Mouse (Mus musculus) regulatory T cell (primary cell): ENCODE data around the gene Olfr418.
"Not testable (repeated sequence)": the region's sequence is repeated elsewhere in the genome, so short reads cannot be mapped to it uniquely, and the experiment has no call there.

Experiments used
- in situ Hi-C: fragments of 300-600 bp; cut with MboI, MseI; formaldehyde crosslinking; loops from one replicate; pipeline ENCODE4 v1.15.1; 2025; ENCODE audit warnings: high pct_unique_total_duplicates

The Olfr418 gene

DNA sequence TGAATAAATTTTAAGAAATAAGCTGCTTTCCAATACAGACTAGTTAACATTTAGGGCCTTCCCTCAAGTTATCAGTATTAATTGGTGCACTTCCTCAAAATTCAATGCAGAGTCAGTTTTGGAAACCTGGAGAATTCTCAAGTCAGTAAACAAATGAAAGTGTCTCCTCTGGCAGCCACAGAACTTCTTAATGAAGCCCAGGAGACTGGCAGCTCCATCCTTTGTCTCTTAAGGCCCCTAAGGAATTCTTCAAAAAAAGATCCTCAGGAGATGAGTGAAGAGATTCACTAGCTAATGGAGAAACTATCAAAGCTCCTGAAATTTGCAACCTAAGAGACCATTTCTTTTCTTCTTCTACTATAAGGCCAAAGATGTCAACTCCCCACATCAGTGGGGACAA, at the start of gene Olfr418:
Olfr418 (plus strand) TSS at position 301 of the 400 bp plus-strand sequence.
- in situ Hi-C loops: no loop called here

- in situ Hi-C loops: no loop called here
Observed at GRCm38 (mm10) chr1:173216481-173216880, 49.3 kb upstream of the Olfr418 start.

- in situ Hi-C loops: no loop called here
Observed at GRCm38 (mm10) chr1:173227081-173227480, 38.7 kb upstream of the Olfr418 start, which contains the start of gene Fcer1a. Gene Fcer1a (minus strand): TSS chr1:173227214.

DNA sequence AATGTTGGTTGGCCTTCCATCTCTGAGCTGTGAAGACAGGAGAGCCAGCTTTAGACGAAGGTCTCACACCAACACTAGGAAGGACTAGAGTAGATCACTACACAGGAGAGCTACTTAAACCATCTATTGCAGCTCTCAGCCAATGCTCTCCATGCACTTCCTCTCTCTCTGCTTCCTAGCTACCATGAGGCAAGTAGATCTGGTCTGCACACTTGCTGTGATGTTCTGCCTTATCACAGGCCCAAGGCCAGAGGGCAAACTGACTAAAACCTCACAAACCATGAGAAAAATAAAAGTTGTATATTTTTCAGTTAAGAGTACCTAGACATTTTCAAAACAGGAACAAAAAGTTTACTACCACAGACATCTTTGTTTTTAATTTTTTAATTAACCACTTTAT, 28.8 kb upstream of the Olfr418 start:
- in situ Hi-C loops: not testable (repeated sequence)

DNA sequence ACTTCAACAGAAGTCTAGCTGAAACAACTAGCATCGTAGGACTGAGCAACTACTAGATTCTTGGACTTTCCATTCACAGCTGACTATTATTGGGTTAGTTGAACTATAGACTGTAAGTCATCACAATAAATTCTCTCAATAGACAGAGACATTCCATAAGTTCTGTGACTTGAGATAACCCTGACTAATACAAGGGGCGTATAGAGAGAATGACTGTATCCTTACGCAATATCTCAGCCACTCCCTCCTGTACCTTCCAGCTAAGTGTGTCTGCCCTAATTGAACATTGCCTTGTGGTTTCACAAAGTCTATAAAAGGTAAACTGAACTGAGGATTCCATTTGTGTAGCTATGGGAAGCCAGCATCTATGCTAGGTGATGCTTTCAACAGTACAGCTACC, 15.9 kb upstream of the Olfr418 start:
- in situ Hi-C loops: no loop called here

- in situ Hi-C loops: no loop called here
Observed at GRCm38 (mm10) chr1:173277677-173278076, 11.9 kb downstream of the Olfr418 start, which contains the start of gene Mptx2. Gene Mptx2 (minus strand): TSS chr1:173277777.

- in situ Hi-C loops: loop anchor here (10.0 kb wide), 1 partner anchor 1802 kb away; no protein-coding TSS in a partner anchor
Observed at GRCm38 (mm10) chr1:173302795-173303194, 37.0 kb downstream of the Olfr418 start.

GRCm38 (mm10) chr1:173313535-173314050, 47.8 kb downstream of the Olfr418 start:
- in situ Hi-C loops: not testable (repeated sequence)

DNA sequence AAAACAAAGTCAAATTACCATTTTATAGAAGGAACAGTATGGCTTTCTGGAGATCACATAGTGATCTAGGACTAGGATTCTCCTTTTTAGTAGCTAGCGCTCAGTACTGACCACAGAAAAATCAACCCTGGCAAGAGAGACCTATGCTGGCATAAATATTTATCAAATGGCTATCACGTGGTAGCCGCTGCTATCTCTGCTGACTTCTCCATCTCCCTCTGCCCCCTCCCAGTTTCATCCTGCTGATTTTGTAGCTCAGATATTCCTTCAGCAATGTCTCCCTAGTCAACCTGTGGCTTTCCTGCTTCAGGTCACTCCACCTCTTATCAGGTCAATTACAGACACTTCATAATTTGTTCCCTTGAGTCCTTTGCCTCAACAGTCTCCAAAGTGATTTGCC, 49.9 kb downstream of the Olfr418 start:
- in situ Hi-C loops: no loop called here

GRCm38 (mm10) chr1:173317925-173318477, 52.2 kb downstream of the Olfr418 start:
- in situ Hi-C loops: no loop called here

- in situ Hi-C loops: no loop called here
Observed at GRCm38 (mm10) chr1:173321593-173322248, 55.9 kb downstream of the Olfr418 start.

- in situ Hi-C loops: no loop called here
Observed at GRCm38 (mm10) chr1:173322249-173322627, 56.4 kb downstream of the Olfr418 start.
